Mouse (Mus musculus): ENCODE results near the gene Trem2. TPM values are rescaled to one million over a fixed set of nuclear protein-coding genes. Genes with fewer than 3 reads are reported as not detected.
"Not testable (repeated sequence)": the region's sequence is repeated elsewhere in the genome, so short reads cannot be mapped to it uniquely, and the experiment has no call there.

Trem2 gene
- polyA plus RNA-seq, 1 experiment from 2014 or later, result 3.5 TPM

DNA sequence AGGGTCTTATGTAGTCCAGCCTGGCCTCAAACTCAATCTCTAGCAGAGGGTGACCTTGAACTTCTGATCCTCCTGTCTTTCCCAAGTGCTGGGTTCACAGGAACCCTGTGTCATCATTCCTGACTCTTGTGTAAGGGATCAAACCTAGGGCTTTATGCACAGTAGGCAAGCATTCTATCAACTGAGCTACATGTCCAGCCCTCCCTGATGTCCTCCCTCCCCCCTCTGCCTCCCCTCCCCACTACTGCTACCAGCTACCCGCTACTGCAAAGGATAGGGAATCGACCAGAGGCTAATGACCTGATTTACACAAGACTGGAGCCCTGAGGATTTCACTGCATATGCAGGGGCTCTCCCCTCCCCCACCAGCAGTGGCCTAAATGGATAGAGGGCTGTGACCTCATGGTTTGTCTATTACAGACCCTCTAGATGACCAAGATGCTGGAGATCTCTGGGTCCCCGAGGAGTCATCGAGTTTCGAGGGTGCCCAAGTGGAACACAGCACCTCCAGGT is 4.5 kb downstream of the Trem2 start:
- DNase-seq (ENCODE audit: low spot score) (no peak), ATAC-seq (ENCODE audit: low FRiP score, low TSS enrichment) (no peak)
- Histone ChIP-seq H3K4me2 (replicated peaks; ENCODE audit: low read depth) (no peak overlapping the region), H3K9ac (ENCODE audit: low read length) (no peak overlapping the region), H3K4me1 (replicated peaks; ENCODE audit: control insufficient read depth, insufficient read depth) (no peaks in the 10 kb centered on the region), H3K9me3 (ENCODE audit: control insufficient read depth, low read length) (no peaks in the 10 kb centered on the region), H3K27ac (replicated peaks) (no peak overlapping the region), H3K36me3 (ENCODE audit: control insufficient read depth, insufficient read depth, low read length) (no peaks in the 10 kb centered on the region), H3K27me3 (ENCODE audit: control insufficient read depth, insufficient read depth, low read length) (no peaks in the 10 kb centered on the region), H3K4me3 (ENCODE audit: low read depth, low read length) (no peak overlapping the region)
- WGBS, result 70% methylated on average over 5 of the region's 5 CpGs
- no peak for TF ChIP-seq CTCF (IDR thresholded peaks at IDR 0.05; ENCODE audit: low read depth)
- no peak for TF ChIP-seq EP300 (optimal IDR thresholded peaks at IDR 0.05)

DNA sequence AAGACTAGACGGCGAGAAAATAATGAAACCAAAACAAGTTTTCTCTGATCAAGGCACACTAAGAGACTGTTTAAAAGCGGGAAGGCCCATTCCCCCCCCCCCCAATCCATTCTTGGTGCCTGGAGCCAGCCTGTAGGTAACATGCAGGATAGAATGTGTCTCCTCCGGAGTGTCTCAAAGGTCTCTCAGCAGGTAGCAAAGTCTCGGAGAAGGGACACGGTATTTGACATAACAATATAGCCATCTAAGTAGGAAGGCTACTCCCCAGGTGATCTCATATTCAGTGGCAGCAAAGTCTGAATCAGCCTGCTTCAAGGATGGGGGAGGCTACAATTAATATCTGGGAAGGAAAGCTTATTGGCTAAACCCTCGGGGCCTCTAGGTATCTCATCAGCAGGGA is 6.8 kb downstream of the Trem2 start:
- not testable (repeated sequence) for H3K27me3 ChIP-seq (ENCODE audit: control insufficient read depth, insufficient read depth, low read length); H3K9ac ChIP-seq (ENCODE audit: low read length); DNase-seq (ENCODE audit: low spot score); H3K4me2 ChIP-seq (replicated peaks; ENCODE audit: low read depth); H3K27ac ChIP-seq (replicated peaks); H3K36me3 ChIP-seq (ENCODE audit: control insufficient read depth, insufficient read depth, low read length); H3K9me3 ChIP-seq (ENCODE audit: control insufficient read depth, low read length); H3K4me3 ChIP-seq (ENCODE audit: low read depth, low read length); H3K4me1 ChIP-seq (replicated peaks; ENCODE audit: control insufficient read depth, insufficient read depth); ATAC-seq (ENCODE audit: low FRiP score, low TSS enrichment)
- 80% methylated on average over 7 of the region's 7 CpGs for WGBS

DNA sequence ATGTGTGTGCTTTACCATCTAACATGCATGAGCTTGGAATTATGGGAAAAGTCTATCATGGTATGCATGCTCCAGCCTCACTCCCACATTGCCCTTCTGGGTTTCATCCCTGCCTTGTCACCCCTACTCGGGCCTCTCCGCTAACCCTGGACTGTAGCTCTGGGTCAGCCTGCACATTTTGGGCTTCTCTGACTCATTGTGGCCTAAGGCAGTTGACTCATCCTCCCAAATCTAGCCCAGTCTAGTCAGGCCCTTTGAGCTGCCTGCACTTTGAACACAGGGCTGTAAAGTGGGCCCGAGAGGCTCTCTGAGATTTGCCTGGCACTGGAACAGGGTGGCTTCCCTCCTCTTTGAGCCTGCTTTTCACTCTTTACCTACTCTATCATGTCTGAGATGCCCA is 9.6 kb downstream of the Trem2 start:
- no peaks in the 10 kb centered on the region for H3K36me3 ChIP-seq (ENCODE audit: control insufficient read depth, insufficient read depth, low read length)

GRCm38 (mm10) chr17:48357892-48358291 is 11.7 kb downstream of the Trem2 start:
- H3K27ac ChIP-seq (replicated peaks), result no peak overlapping the region
- no peaks in the 10 kb centered on the region for H3K4me1 ChIP-seq (replicated peaks; ENCODE audit: control insufficient read depth, insufficient read depth)
- H3K9me3 ChIP-seq (ENCODE audit: control insufficient read depth, low read length), result no peaks in the 10 kb centered on the region
- WGBS, result 39% methylated on average over 2 of the region's 2 CpGs
- TF ChIP-seq EP300 (optimal IDR thresholded peaks at IDR 0.05), result no peak
- TF ChIP-seq CTCF (IDR thresholded peaks at IDR 0.05; ENCODE audit: low read depth), result no peak
- no peak for DNase-seq (ENCODE audit: low spot score)
- H3K36me3 ChIP-seq (ENCODE audit: control insufficient read depth, insufficient read depth, low read length), result no peaks in the 10 kb centered on the region
- H3K4me2 ChIP-seq (replicated peaks; ENCODE audit: low read depth), result no peak overlapping the region
- no peak overlapping the region for H3K4me3 ChIP-seq (ENCODE audit: low read depth, low read length)
- no peak overlapping the region for H3K9ac ChIP-seq (ENCODE audit: low read length)
- no peaks in the 10 kb centered on the region for H3K27me3 ChIP-seq (ENCODE audit: control insufficient read depth, insufficient read depth, low read length)
- no peak for ATAC-seq (ENCODE audit: low FRiP score, low TSS enrichment)

More for the DNA sequence above, 9.6 kb downstream of the Trem2 start:
- TF ChIP-seq EP300 (optimal IDR thresholded peaks at IDR 0.05) (no peak), CTCF (IDR thresholded peaks at IDR 0.05; ENCODE audit: low read depth) (no peak)
- 76% methylated on average over 3 of the region's 3 CpGs for WGBS
- no peaks in the 10 kb centered on the region for H3K27me3 ChIP-seq (ENCODE audit: control insufficient read depth, insufficient read depth, low read length)
- H3K27ac ChIP-seq (replicated peaks), result no peak overlapping the region
- no peak overlapping the region for H3K4me3 ChIP-seq (ENCODE audit: low read depth, low read length)
- H3K4me1 ChIP-seq (replicated peaks; ENCODE audit: control insufficient read depth, insufficient read depth), result no peaks in the 10 kb centered on the region
- no peaks in the 10 kb centered on the region for H3K9me3 ChIP-seq (ENCODE audit: control insufficient read depth, low read length)
- H3K4me2 ChIP-seq (replicated peaks; ENCODE audit: low read depth), result no peak overlapping the region
- ATAC-seq (ENCODE audit: low FRiP score, low TSS enrichment) (no peak), DNase-seq (ENCODE audit: low spot score) (no peak)
- no peak overlapping the region for H3K9ac ChIP-seq (ENCODE audit: low read length)

GRCm38 (mm10) chr17:48359616-48360015 is 13.4 kb downstream of the Trem2 start, which contains the start of gene Treml1:
Gene Treml1 (plus strand): TSS chr17:48359916.
- WGBS, result 64% methylated on average over 7 of the region's 7 CpGs
- Histone ChIP-seq H3K4me3 (ENCODE audit: low read depth, low read length) (no peak within 1 kb of the TSS), H3K27me3 (ENCODE audit: control insufficient read depth, insufficient read depth, low read length) (no peaks in the 10 kb centered on the region), H3K36me3 (ENCODE audit: control insufficient read depth, insufficient read depth, low read length) (no peaks in the 10 kb centered on the region), H3K27ac (replicated peaks) (no peak within 1 kb of the TSS), H3K9ac (ENCODE audit: low read length) (no peak within 1 kb of the TSS), H3K4me2 (replicated peaks; ENCODE audit: low read depth) (no peak within 1 kb of the TSS), H3K4me1 (replicated peaks; ENCODE audit: control insufficient read depth, insufficient read depth) (no peaks in the 10 kb centered on the region), H3K9me3 (ENCODE audit: control insufficient read depth, low read length) (no peaks in the 10 kb centered on the region)
- DNase-seq (ENCODE audit: low spot score) (no peak), ATAC-seq (ENCODE audit: low FRiP score, low TSS enrichment) (no peak)
- TF ChIP-seq CTCF (IDR thresholded peaks at IDR 0.05; ENCODE audit: low read depth), result no peak
- TF ChIP-seq EP300 (optimal IDR thresholded peaks at IDR 0.05), result no peak

GRCm38 (mm10) chr17:48360462-48360861 is 14.3 kb downstream of the Trem2 start:
- Histone ChIP-seq H3K4me1 (replicated peaks; ENCODE audit: control insufficient read depth, insufficient read depth) (no peaks in the 10 kb centered on the region), H3K4me3 (ENCODE audit: low read depth, low read length) (no peak overlapping the region), H3K4me2 (replicated peaks; ENCODE audit: low read depth) (no peak overlapping the region), H3K9me3 (ENCODE audit: control insufficient read depth, low read length) (no peaks in the 10 kb centered on the region), H3K27ac (replicated peaks) (no peak overlapping the region), H3K27me3 (ENCODE audit: control insufficient read depth, insufficient read depth, low read length) (no peaks in the 10 kb centered on the region), H3K9ac (ENCODE audit: low read length) (no peak overlapping the region), H3K36me3 (ENCODE audit: control insufficient read depth, insufficient read depth, low read length) (no peaks in the 10 kb centered on the region)
- TF ChIP-seq CTCF (IDR thresholded peaks at IDR 0.05; ENCODE audit: low read depth) (no peak), EP300 (optimal IDR thresholded peaks at IDR 0.05) (no peak)
- ATAC-seq (ENCODE audit: low FRiP score, low TSS enrichment), result no peak
- DNase-seq (ENCODE audit: low spot score), result no peak
- WGBS, result 52% methylated on average over 4 of the region's 4 CpGs

Measured in stomach, postnatal 0 days (tissue).